Mouse (Mus musculus): ENCODE results near the gene Gm21970.

The Gm21970 gene

DNA sequence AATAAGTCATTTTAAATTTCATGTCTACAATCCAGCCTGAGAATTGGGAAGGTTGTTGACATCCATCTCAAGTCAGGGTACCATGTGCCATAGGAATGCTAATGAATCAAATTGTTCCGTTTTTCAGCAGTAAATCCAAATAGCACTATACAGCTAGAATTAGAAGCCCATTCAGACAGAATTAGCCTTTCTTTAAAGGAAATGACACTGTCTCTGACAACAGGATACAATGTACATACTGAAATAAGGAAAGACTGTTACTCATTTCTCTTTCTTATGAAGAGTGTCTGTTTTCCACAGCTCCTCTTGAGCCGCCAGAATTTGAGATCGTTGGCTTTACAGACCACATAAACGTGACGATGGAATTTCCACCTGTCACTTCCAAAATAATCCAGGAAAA is at the start of gene Gm21970:
TSS of gene Gm21970 (plus strand) at position 301 of the 400 bp plus-strand sequence.
- no peak for DNase-seq (ENCODE audit: low spot score)

- DNase-seq (ENCODE audit: low spot score), result no peak
Observed at GRCm38 (mm10) chr16:91346491-91346890, 45.0 kb upstream of the Gm21970 start.

DNA sequence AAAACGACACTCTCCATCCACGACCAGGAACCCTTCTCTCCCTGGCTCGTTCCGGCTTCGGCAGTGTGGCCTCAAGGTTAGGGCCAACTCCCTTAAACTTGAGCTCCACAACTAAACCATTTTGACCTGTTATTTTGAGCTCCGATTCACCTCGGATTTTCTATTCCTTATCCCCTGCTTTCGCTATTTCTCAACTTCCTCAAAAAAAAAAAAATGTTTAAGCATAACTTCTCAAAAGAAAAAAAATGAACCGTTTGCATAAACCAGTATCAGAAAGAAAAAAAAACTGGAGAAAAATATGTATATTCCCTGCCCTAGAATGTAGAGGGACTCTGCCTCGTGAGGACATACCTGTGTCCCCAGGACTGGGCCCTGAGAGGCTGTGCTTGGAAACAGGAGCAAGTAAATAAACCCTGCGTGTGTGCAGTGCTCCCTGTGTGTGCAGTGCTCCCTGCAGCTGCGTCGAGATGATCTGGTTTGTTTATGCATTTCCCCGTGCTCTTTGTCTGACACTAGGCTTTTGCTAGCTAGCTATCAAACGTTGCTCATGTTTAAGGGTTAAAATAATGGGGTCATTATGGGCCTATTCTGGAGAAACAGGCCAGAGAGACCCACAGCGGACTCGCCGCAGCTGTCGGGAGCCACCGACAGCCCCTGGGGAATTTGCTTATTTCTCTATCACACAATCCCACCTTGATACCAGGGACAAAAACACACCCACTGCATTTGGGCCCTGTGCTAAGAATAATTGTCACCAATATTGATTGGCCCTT is 43.8 kb upstream of the Gm21970 start:
- no peak for DNase-seq (ENCODE audit: low spot score)

- no peak for DNase-seq (ENCODE audit: low spot score)
Observed at GRCm38 (mm10) chr16:91348264-91348565, 43.3 kb upstream of the Gm21970 start.

GRCm38 (mm10) chr16:91348588-91349330 is 42.8 kb upstream of the Gm21970 start:
- no peak for DNase-seq (ENCODE audit: low spot score)

DNA sequence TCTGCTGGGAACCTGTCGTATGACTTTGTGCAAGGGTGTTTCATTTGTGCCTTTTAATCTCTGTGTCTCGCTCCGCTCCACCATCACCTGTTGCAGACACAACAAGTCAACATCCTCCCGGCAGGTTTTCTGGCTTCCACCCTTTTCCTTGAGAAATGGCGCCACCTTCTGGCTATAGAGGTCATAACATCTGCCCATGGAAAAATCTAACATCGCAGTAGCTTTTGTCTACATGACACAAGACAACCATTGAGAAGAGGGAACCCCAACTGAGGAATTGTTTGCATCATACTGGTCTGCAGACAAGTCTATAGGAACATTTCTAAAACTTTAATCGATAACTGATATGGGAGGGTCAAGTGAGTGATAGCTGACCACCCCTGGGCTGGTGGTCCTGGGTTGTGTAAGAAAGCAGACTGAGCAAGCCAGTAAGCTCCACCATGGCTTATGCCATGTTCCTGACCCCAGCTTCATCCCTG is 39.4 kb upstream of the Gm21970 start:
- no peak for DNase-seq (ENCODE audit: low spot score)

DNA sequence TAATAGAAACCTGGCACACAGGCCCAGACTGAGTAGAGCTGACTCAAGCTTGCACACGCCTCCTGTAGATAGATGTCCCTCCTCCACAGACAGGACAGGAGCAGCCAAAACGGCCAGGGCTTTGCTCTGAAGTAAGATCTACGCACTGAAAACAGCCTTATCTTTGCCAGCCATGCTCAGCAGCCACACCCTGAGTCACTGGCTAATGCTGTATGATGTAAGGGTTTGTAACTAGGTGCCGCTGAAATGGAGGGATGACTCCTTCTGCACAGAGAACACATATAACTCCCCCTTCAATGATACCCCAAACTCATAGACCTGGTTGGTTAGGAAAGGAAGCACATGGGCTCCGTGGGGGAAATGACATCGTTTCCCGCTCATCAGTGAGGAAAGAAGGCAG is 38.8 kb upstream of the Gm21970 start:
- no peak for DNase-seq (ENCODE audit: low spot score)

DNA sequence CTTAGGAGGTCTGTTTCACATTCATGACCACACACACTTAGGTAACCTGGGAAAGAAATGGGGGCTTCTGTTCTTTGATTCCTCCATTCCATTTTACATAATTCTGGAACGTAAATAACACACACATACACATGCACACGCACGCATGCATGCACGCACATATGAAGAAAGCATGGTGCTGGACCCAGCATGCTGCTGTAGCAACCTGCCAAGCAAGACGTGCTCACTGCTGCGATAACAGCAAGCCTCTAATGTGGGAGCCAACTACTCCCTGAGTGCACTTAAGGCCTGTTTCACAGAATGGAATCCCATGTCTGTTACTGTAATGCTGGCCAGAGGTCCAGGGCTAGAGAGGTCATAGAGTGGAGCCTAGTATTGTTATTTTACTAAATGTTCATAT is 38.3 kb upstream of the Gm21970 start:
- DNase-seq (ENCODE audit: low spot score), result no peak

GRCm38 (mm10) chr16:91353638-91354037 is 37.9 kb upstream of the Gm21970 start:
- no peak for DNase-seq (ENCODE audit: low spot score)

GRCm38 (mm10) chr16:91354599-91354998 is 36.9 kb upstream of the Gm21970 start:
- DNase-seq (ENCODE audit: low spot score), result no peak

DNA sequence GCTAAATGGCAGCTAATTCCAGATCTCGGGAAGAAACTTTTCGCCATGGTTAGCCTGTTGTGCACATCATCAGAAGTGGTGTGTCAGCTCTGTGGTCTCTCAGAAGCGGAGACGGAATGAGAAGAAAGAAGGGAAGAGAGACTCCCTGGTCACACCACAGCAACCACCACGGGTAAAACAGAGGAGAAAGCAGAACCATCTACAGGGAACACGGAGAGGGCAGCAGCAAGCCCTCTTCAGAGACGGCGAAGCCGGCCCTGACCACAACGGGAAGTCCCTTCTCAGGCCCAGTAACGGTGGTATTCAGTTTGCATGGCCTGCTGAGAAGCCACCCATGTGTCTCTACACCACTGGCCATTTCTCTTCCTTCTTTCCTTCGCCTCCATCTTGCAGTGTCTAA is 36.4 kb upstream of the Gm21970 start:
- DNase-seq (ENCODE audit: low spot score), result no peak

- DNase-seq (ENCODE audit: low spot score), result no peak
Observed at GRCm38 (mm10) chr16:91356760-91357525, 34.6 kb upstream of the Gm21970 start.

DNA sequence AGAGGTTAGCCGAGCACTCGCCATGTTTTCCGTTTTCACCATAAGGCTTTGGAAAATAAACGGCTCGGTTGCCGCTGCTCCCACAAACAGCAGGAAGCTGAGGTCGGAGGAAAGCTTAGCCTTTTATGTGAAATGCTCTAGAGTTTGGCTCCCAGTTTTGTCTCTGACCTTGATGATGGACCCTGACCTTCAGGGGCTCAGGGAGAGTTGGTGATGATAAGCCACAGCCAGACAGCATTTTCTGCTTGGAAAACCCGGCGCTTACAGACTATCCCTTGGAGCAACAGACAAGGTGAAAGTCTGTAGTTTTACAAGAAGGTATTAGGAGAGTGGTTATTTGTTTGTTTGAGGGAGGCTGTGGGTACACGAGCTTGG is 34.0 kb upstream of the Gm21970 start:
- DNase-seq (ENCODE audit: low spot score), result no peak

DNA sequence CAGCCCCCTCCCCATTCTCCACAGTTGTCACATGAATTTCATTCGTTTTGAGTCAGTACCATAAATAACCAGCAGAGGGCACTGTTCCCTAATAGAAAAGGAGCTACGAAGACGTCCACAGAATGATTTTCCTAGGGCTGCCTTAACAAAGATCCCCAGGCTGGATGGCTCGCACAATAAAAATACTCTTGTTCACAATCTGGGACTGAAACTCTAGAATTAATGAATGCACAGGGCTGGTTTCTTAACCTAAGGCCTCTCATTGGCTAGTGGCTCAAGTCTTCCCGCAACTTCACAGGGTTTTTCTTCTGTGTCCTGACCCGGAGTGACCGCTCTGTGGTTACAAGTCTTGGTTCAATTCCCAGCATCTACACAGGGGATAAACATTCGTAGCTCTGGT is 33.0 kb upstream of the Gm21970 start:
- DNase-seq (ENCODE audit: low spot score), result no peak

DNA sequence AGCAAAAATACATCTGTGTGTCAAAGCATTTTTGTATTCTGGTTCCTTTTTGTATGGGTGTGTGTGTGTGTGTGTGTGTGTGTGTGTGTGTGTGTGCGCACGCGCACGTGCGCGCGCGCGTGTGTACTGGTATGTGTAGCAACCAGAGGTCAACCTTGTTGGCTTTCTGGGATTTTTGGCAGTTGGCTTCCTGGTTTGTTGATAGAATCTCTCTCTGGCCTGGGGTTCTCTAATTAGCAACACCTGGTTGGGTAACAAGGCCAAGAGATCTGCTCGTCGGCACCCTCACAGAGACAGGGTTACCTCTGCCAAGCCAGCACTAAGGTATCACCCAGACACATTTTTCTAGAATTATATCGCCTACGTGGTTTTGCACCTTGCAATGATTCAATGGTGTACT is 32.0 kb upstream of the Gm21970 start:
- no peak for DNase-seq (ENCODE audit: low spot score)

GRCm38 (mm10) chr16:91360162-91360561 is 31.4 kb upstream of the Gm21970 start:
- no peak for DNase-seq (ENCODE audit: low spot score)

DNA sequence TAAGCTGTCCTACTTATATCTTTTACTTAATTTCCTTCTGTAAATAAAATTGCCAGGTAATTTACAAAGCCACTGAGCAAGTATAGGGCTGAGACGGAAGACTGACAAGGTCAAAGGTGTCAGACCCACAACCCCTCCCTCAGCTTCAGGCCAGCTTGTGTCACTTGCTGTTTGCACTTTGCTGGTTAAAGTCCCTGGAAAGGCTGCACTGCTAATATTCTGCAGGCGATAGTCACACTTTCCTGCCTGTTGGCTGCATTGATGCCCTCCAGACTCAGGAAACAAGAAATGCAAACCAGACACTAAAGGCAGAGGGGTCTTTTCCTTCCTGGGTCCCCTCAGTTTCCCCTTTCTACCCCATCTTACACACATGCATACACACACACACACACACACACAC is 29.5 kb upstream of the Gm21970 start:
- no peak for DNase-seq (ENCODE audit: low spot score)

GRCm38 (mm10) chr16:91362616-91363272 is 28.8 kb upstream of the Gm21970 start:
- no peak for DNase-seq (ENCODE audit: low spot score)

DNA sequence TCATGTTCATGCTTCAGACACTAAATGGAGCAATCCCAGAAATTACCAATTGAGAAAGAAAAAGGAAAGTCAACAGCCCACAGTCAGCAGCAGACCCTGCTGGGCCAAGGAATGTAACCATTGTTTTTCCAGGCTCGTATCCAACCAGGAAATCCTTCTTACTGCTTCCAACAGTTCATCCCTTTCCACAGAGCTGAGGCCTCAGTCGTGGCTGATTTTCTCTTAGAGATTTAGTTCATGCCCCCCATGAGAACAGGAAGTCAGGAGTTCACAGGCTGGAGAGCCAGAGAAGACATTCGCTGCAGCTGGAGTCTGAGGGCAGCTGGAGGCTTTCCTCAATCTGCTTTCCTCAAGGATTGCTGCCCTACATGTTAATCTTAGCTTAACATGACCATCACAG is 28.0 kb upstream of the Gm21970 start:
- DNase-seq (ENCODE audit: low spot score), result no peak

DNA sequence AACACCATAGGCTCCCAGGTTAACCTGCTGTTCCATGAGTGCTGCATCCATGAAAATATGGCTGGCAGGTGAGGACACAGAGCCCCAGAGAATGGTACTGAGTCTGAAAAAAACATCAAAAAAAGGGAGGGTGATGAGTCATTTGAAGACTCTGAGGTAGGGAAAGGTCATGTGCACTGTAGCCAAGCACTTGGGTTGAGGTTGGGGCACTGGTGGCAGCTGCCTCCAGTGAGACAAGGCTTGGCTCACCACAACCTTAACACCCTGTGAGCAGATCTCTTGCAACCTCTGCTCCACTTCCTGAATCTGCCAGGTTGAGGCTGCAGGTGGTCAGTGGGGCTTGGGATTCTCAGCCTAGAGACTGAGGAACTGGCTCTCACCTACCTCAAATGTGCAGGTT is 25.0 kb upstream of the Gm21970 start:
- no peak for DNase-seq (ENCODE audit: low spot score)

DNA sequence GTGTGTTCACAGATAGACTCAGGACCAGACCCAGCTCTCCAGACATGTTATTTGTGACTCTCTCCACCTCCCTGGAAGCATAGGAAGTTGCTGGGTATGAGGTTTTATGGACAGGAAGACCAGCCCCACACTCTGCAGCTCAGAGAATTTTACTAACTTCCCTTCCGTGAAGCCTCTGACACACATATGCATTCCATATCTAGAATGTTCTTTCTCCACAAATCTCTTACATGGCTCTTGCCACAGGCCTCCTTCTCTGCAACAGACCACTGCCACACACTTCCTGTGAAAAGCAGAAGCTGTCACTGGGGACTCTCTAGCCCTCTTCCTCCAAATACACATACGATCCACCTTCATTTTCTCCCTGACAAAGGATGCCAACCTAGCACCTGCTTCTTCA is 24.5 kb upstream of the Gm21970 start:
- DNase-seq (ENCODE audit: low spot score), result no peak
